Mouse (Mus musculus) thymus, postnatal 36 days (tissue): ENCODE measurements around the gene Mrgprd.
A peak's percentile ranks its signal among the peaks of the same experiment; 100 is the strongest.

Experiments used
- DNase-seq, 2 experiments: peaks; one replicate each; pipeline ENCODE4 v3.0.0; 2022; ENCODE audit warnings: mixed read lengths in 2 of 2

The Mrgprd gene

DNA sequence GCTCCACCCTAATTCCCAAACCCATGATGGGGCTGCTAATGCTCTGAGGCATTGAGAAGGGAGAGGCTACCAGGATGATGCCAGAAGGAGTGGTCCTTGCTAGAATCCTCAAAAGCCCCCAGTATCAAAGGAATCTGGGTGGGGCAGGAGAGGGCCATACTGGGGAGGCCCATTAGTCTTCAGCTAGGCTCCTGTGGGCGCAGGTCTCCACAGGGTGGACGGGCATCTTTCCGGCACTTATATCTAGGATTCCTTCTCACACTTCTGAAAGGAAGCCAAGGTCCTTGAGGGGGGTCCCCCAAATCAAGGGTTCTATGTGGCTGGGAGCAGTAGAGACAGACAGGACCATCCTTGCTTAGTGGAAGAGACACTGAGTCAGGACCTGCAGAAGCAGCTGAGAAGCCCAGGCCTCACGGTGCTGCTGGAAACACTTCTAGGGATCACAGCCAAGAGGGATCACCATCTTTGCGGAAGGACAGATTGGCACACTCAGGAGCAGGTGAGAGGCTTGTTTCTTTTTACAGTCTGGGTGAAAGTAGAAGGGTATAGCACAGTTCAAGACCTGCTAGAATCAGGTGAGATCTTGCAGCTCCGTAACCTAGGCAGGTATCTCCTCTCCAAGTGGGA lies at the start of gene Mrgprd:
Mrgprd (plus strand) TSS at position 51 of the 627 bp plus-strand sequence.
- DNase-seq, result no peak

DNA sequence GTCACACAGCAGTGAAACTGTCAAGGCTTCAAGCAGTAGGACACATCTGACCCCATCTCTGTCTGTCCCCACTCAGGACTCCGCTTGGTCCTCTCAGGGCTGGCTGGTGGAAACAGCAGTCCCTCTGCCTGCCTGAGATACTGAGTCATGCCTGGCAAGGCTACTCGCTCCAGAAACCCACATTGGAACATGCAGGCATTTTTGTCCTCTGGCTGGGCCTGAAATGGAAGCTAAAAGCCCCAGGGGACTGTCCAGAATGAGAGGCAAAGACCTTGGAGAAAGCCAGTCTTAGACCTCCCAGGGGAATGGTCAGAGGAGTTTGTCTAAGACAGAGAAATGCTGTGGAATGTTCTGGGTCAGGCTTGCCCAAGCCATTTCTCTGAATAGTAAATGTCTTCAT lies 48.6 kb upstream of the Mrgprd start:
- no peak for DNase-seq

DNA sequence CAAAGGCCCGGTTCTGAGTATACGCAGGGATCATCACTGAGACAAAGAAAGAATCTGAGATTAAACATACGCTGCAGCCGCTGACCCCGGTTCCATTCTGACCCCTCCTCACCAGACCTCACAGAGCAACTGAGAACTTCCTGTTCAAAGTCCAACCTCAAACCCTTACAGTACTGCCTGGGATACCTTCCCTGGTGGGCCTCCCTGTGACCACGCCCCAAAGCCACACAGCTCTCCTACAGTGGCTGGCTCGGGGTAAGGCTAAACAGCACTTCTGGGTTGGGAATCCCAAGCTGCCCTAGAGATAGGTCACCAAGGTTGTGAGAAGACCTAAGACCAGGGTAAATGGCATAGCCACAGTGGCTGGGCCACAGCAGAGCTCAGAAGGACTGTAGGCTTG lies 45.7 kb upstream of the Mrgprd start:
- DNase-seq, result no peak

DNA sequence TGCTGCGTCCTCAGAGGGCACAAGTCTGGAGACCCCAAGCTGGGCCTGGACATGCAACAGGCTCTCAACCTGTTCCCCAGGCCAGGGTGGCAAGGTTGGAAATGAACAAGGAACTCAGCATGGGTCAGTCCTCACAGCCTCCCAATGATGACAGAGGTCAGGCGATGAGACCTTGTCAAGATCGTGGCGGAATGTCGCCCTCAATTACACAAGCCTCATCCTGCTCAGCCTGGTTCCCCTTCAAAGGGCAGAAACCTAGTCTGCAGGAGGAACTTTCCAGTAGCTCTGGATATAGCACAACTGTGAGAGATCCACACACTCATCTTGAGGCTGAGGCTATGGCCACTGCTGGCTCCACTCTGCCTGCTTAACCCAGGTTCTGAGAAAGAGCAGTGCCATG lies 43.7 kb upstream of the Mrgprd start:
- DNase-seq, result no peak

DNA sequence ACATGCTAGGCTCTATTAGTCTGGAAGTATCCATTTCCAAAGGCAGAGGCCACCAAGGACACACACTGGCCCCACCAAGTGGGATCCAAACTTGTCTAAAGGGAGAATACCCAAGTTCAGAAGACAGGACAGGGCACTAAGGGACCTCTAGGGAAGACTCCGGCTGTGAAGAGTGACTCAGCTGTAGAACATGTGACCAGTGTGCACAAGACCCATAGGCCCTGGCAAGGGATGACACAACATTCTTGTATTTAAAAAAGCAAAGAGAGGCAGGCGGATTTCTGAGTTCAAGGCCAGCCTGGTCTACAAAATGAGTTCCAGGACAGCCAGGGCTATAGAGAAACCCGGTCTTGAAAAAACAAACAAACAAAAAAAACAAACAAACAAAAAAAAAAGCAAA lies 39.1 kb upstream of the Mrgprd start:
- DNase-seq, result no peak

DNA sequence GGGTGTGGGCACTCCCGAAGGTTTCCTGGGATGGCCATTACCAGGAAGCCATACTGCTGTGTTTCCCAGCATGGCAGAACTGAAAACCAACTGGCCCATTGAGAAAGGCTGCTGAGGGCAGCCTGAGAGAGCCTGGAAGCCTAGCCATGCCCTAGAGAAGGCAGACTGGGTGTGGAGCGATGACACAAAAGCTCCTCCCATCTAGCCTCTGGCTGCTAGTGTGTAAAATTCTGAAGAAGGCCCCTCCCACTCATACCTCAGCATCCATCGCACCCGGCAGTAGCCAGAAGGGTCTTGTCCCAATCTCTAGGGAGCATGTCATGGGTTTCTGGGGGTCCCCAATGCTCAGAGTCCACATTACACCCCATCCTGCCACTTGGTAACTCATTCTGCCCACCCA lies 33.2 kb upstream of the Mrgprd start:
- no peak for DNase-seq

DNA sequence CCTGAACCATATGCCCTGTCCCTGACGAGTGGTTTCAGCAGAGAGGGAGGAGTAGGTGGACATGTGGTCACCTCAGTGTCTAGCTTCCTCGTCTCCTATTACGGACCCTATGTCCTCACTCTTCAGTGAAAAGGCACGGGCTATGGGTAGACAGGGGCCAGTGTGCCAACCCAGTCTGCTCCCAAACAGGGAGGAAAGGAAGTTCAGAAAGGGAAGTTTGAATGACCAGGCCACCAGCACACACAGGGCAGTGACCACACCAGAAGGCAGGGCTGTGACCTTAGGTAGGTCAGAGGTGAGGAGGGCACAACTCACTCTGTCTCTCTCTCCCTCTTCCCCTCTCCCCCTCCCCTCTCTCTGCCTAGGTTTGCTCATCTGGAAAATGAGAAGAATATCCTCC lies 31.6 kb upstream of the Mrgprd start:
- no peak for DNase-seq

DNA sequence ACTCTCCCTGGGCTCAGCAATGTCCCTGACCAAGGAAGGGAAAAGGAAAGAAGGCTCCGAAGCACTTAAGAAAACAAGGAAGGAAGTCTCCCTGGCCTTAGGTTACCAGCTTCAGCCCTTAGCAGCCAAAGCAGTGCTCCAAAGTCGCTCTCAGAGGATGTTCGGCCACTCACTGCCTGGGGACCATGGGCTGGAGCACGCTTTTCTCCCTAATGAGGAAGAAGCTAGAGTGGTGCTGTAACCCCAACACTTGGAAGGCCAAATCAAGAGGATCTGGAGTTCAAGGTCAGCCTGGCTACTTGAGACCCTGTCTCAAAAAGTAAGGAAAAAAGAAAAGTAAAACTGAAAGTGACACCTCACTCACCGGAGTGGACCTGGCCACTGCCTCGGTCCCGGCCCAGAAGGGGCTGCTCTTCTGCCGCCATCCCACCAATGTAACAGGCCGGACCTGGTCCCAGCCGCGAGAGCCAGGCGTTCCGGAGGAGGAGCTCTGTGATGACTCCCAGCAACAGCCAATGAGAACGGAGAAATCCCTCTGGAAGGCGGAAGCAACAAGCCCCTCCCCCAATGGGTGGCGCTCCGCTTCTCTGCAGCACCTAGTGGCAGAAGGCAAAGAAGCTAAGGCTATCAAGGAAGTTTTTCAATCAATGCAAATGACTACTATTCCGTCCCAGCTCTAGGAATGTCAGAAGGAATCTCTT lies 31.0 kb upstream of the Mrgprd start, which contains the start of gene Tpcn2:
Tpcn2 (minus strand) TSS at position 525 of the 701 bp plus-strand sequence.
- peak; percentile 87 to 90 for DNase-seq

DNA sequence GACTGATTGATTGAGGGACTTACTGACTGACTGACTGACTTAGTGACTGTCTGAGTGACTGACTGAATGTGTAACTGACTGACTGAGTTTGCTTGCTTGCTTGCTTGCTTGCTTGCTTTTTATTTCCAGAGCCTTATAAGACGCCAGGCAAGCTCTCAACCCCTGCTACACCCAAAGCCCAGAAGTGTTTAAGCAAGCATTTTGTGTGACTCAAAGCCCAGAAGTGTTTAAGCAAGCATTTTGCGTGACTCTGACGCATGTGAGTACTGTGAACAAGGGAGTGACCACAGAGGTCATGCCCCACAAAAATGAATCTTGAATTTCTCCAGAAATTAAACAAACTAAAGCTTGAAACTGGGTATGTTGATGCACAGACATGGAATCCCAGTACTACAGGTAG lies 30.3 kb upstream of the Mrgprd start:
- DNase-seq, result no peak

DNA sequence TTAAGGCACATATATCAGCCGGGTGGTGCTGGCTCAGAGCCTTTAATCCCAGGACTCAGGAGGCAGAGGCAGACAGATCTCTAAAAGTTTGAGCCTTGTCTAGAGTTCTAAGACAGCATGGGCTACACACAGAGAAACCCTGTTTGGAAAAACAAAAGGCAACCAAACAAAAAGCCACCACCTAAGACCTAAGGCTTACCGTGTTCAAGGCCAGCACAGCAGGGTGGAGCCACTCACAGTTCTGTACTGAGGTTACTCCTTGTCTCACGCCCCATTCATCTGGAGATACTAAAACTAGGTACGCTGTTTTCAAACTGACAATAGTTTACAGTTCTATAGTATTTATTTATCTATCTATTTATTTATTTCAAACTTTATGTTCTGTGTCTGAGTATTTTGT lies 29.2 kb upstream of the Mrgprd start:
- no peak for DNase-seq

DNA sequence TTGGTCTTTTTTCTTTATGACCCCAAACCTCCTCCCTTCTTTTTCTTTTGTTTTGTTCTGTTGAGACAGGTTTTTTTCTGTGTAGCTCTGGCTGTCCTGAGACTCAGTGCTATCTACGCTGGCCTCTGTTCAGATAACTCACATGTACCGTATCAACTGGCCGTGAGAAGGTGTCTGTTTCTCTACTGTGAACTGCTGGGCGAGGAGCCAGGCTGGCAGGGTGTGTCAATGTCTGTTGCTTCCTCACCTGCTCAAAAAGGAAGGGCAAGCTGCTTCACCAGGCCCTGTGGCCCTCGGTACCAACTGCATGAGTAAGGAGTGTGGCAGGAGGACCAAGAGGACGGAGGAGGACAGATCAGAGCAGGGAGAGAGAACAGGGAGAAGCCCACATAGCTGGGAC lies 27.2 kb upstream of the Mrgprd start:
- no peak for DNase-seq

DNA sequence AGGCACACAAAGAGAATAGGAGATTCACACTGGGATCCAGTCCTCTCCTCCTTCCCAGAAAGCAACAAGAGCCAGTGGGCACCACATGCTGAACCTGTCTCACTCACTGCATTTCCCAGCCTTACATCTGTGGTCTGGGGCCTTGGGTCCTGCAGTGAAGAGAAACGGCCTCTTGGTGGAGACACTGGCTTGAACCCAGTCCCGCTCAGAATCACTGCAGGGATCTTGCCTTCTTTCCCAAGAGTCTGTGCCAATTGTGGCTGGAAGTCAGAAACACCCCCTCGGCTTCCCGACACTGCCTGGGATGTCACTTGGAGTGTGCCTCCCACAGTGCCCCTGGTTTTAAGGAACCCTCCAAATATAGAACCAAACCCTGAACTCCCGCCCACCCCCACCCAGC lies 25.3 kb upstream of the Mrgprd start:
- no peak for DNase-seq

DNA sequence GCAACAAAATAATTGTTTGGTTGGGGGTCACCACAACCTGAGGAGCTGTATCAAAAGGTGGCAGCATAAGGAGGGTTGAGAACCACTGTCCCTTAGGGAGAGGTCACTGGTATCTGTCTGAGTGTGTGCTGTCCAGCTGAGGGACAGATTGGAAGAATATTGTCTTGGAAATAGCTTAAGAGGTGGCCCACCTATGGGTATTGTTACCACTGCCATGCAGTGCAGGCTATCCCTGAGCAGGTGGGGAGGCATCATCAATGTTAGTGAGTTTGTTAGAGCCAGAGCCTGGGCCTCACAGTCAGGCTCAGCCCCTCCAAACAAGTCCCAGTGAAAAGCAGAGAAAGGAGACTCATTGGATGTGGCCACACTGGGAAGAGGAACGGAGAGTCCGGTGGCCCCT lies 22.8 kb upstream of the Mrgprd start:
- no peak for DNase-seq

DNA sequence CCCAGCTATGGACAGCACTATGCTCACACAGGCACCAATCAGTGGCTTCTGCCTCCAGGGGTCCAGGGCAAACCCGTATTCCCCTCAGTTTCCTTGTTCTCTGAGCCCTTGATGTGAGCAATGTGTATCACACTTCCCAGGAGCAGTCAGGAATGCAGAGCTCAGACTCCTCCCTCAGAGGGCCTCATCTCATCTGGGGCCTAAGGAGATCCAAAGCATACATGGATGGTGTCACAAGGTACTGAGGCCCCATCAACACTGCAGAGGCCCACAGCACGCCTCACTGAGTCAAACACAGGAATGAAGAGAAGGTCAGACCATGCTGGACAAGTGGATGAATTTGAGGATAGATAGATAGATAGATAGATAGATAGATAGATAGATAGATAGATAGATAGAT lies 21.9 kb upstream of the Mrgprd start:
- no peak for DNase-seq

DNA sequence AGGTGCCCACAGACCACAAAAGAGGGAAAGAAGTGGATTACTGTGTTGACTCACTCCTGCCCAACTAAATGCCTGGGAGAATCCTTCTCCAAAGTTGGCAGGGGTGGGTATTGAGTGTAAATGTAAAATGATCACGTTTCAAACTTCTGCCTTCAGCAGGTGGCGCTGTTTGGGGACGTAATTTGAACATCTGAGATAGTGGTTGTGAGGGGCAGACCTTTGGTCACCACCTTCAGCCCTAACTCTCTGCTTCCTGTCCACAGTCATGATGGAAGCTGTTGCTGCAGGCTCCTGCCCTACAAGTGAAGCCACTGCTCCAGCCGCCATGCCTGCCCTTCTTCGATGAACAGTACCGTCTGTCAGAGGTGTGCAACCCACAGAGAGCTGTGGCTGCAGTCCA lies 20.8 kb upstream of the Mrgprd start:
- peak in 1 of 2 experiments; percentile 24 for DNase-seq

DNA sequence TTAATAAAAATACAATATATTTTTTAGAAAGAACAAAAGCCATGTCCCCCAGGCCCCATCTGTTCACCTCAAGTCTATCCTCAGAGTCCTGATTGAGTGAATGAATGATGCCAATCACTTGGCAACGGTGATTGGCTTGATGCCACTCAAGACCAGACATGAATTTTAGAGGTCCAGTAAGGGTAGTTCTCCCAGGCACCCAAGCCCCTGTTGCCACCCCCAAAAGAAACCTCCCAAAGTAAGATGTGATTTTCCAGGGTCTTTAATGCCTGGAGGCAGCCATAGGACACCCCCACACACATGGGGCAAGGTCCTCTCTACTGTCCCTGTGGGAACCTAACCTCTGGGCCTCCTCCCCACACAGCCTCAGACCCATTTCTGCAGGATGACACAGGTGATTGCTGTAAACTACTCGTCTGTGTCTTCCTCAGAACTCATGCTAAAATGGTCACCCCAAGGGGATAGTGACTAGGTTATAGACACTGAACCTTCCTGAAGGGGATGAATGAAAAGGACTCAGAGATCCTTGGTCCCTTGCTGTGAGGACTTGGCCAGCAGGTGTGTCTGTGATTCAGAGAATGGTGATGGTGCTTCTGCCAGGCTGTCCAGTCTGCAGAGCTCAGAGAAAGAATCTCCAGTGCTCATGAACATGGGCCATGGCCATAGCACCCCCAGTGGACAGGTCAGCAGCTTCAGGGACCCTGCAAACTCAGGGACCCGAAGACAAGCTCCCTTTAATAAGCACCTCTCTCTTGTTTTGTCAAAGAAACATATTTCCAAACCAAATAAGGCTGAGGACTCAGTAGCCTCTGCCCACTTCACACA lies 15.8 kb upstream of the Mrgprd start:
- DNase-seq, result no peak

DNA sequence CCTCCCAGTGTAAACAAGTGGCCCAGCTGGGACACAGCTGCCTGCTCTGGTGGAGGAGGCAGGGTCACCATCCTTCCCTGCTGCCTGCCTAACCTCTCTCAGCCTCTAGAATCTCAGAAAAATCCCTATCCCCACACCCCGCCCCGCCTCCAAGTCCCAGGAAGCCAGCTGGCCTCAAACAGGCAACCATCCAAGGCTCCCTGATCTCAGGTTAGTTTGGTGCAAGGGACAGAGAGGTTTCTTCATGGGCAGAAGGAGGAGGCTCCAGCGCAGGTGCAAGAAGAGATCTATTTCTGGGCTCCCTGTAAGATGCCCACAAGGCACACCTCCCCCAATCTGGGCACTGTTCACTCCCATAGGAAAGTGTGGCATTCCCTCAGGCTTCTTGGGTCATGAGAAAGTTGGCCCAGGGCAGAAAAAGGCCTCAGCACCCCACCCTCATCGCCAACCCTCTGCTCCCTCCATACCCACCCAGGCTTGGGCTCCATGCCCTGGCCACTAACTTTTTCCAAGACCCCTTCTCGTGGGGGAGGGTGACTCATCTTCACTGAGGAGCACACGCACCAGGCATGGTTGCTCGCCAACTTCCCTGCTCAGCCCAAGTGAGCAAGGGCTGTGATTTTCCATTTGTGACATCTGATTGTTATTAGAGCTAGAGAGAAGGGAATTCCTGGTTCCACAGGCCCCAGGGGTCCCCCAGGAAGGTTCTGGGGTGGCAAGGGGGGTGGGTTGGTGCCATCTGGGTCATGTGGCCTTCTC lies 14.9 kb upstream of the Mrgprd start:
- DNase-seq, result no peak

DNA sequence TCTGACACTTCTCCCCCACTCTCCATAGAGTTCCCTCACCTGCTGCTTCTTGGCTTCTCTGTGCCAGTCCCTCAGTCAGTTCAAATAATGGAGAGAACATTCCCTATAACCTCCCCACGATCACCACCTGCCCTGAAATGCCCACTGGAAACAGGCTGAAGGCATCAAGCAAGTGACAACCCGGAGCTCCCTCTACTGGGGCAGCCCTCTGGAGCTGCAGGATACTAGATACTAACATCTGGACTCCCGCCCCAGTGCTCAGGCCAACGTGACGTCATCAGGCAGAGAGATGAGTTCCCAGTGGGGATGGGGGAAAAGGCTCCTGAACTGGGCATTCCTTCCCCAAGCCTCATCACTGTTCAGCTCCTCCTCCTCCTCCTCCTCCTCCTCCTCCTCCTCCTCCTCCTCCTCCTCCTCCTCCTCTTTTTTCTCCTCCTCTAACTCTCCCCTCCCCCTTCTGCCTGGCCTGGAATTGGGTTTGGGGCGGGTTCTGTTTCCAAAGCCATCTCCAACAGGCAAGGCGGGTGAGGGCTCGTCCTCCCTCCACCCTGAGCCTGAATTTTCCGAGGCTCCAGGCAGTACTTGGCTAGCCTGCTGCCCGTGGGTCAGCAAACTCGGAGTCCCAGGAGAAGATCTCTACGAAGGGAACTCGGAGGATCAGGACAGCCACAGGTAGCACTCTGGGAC lies 14.2 kb upstream of the Mrgprd start, which contains the start of gene Mrgprf:
Mrgprf (plus strand) TSS at position 508 of the 687 bp plus-strand sequence.
- no peak for DNase-seq

DNA sequence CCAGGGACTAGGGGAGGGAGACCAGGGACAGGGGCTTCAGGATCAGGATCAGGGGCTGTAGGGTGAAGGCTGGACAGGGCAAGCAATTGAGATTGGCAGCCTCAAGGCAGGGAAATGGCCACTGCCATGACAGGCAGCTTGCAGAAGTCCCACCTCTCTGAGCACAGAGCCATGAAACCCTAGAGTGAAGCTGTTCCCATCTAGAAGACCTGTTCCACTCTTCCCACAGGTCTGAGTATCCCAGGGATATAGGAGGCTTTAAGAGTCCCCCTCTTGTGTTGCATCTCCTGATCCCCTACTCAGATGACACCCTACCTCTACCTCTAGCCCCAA lies 13.7 kb upstream of the Mrgprd start:
- DNase-seq, result no peak

DNA sequence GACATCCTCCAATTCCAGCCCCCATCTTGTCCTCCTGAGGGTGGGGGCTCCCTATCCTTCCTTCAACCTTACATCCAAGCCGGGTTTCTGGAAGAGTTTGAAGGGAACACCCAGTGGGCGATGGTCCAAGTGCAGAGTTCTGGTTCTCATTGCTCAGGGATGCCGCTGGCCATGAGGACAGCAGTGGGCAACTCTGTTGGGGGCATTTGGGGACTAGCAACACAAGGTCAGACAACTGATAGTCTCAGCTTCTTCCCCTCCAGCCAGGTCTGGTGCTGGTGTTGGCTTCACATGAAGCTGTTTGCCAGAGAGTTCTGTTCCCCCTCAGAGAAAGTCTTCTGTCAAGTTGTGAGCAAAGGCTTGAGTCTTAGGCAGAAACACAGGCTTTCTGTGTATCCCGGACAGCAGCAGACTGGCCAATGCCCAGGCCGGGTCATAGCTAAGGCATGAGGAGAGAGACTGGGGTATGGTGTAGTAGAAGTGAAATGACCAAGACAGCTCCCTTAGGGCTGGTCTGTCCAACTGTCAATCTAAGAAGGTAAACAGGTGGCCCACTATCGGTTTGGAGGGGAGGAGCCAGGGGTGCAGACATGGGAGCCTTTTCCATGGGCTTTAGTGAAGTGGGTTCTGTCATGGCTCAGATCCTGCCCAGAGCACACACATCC lies 13.2 kb upstream of the Mrgprd start:
- no peak for DNase-seq

DNA sequence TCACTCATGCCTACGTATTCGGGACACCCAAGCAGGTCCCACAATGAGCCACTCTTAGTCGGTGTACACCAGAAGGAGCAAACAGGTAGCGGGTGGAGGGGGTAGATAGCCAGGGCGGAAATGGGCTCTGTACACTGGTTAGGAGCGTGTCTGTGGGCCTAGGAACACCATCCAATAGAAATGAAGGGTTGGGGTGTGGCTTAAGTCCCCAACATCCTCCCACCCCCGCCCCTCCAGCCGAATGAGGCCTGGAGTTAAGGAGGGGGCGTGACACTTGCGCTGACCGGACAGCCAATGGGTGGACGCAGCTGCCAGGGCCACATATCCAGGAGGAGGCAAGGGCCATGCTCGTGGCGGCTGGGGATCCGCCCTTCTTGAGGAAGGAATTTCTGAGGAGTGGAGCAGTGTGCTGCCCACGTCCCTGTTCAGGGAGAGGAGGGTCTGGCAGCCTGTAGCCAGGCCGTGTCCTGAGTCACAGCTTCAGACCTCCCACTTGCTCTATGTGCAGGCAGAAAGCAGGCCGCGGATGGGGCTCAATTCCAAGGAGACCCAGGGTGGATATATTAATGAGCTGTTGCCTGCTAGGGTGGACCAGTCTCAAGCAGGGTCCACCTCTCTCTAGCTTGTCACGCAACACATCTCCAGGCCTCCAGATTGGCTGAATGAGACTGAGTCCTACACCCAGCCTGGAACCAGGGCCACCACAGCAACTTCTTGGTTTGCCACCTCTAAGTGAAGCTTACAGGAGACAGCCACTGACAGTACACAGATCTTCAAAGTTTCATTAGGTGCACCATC lies 11.9 kb upstream of the Mrgprd start:
- no peak for DNase-seq
